Mouse (Mus musculus) G1E (cell line): ENCODE results near the gene Faf1. TPM values are rescaled to one million over a fixed set of nuclear protein-coding genes. Genes with fewer than 3 reads are reported as not detected.
A peak's percentile ranks its signal among the peaks of the same experiment; 100 is the strongest.

Source experiments
- ATAC-seq: 2 replicates; pipeline ENCODE4 v1.8.0; 2016; ENCODE audit warnings: mild to moderate bottlenecking; ENCODE audit not compliant: insufficient number of reproducible peaks, poor library complexity, low FRiP score, severe bottlenecking; ENCODE audit errors: extremely low read depth
- DNase-seq: peaks from one replicate; pipeline ENCODE4 v3.0.0; 2012; ENCODE audit warnings: low spot score
- H3K27me3 ChIP-seq: 2 replicates; pipeline ENCODE4 v1.6.1; 2012; ENCODE audit warnings: mild to moderate bottlenecking, low read length, inconsistent platforms; ENCODE audit not compliant: insufficient read depth
- H3K36me3 ChIP-seq: replicated peaks from 2 replicates; pipeline ENCODE3; 2012; ENCODE audit warnings: mild to moderate bottlenecking, inconsistent platforms
- H3K4me1 ChIP-seq: 2 replicates; pipeline ENCODE4 v1.6.1; 2012; ENCODE audit warnings: low read depth, low read length, inconsistent platforms, mixed read lengths; ENCODE audit not compliant: insufficient read depth
- H3K4me3 ChIP-seq: 2 replicates; pipeline ENCODE4 v1.5.1; 2012; ENCODE audit warnings: low read depth, mild to moderate bottlenecking, inconsistent platforms, low read length, moderate library complexity, mixed read lengths
- H3K9me3 ChIP-seq: replicated peaks from 2 replicates; pipeline ENCODE4 v1.6.1; 2012; ENCODE audit warnings: inconsistent platforms
- CTCF ChIP-seq: IDR thresholded peaks from 2 replicates; pipeline ENCODE4 v1.5.1; 2012; ENCODE audit warnings: low read depth, low read length, inconsistent platforms, mixed read lengths
- GATA1 ChIP-seq: IDR thresholded peaks from 2 replicates; pipeline ENCODE4 v1.6.1; 2012; ENCODE audit warnings: borderline replicate concordance, low read length, inconsistent platforms, mixed read lengths
- GATA2 ChIP-seq: IDR thresholded peaks from 2 replicates; pipeline ENCODE4 v1.6.1; 2012; ENCODE audit warnings: low read depth, low read length, inconsistent platforms, borderline replicate concordance
- POLR2AphosphoS5 ChIP-seq: IDR thresholded peaks from 2 replicates; pipeline ENCODE4 v1.6.1; 2012; ENCODE audit warnings: low read depth, low read length, inconsistent platforms; ENCODE audit not compliant: insufficient replicate concordance
- TAL1 ChIP-seq: conservative IDR thresholded peaks from 2 replicates; pipeline ENCODE4 v1.6.1; 2012; ENCODE audit warnings: low read depth, low read length, inconsistent platforms, mixed read lengths
- polyA plus RNA-seq: library from polyadenylated mRNA; stranded (reverse); fragments of >175 nt; gene quantifications from 2 replicates; pipeline ENCODE4 v1.2.3, GENCODE M21; 2012
- total RNA-seq, 2 experiments: library from RNA; stranded (forward) in 1 of 2; stranded (reverse) in 1 of 2; fragments of 200-1000 nt in 1 of 2; fragments of >200 nt in 1 of 2; fragmentation: Nextera tagmentation in 1 of 2; gene quantifications; 2 replicates each; pipeline ENCODE4 v1.2.3; 2014 to 2017

The Faf1 gene
- total and polyA plus RNA-seq, 3 experiments = 7.1 to 71.9 (median 65.0) TPM

GRCm38 (mm10) chr4:109657021-109657850, 19.2 kb upstream of the Faf1 start:
- ATAC-seq = peak; percentile 41
- Histone ChIP-seq H3K27me3 (no peaks in the 10 kb centered on the region), H3K4me3 (peak overlapping the region; percentile 83), H3K36me3 (peaks cover 10% of the 10 kb centered on the region), H3K4me1 (peaks cover 38% of the 10 kb centered on the region), H3K9me3 (no peaks in the 10 kb centered on the region)
- peak; percentile 73 for DNase-seq
- TF ChIP-seq POLR2AphosphoS5 (no peak), GATA2 (no peak), TAL1 (no peak), CTCF (no peak), GATA1 (no peak)

- H3K9me3 ChIP-seq = no peaks in the 10 kb centered on the region
- DNase-seq = peak; percentile 29
- H3K27me3 ChIP-seq = no peaks in the 10 kb centered on the region
- H3K4me1 ChIP-seq = peaks cover 41% of the 10 kb centered on the region
- ATAC-seq = 0 out of 2 replicates have a peak, but pooled peaks have one; percentile 5
- TF ChIP-seq POLR2AphosphoS5 = no peak
- TF ChIP-seq GATA2 = no peak
- no peak for TF ChIP-seq GATA1
- TF ChIP-seq CTCF = no peak
- TF ChIP-seq TAL1 = no peak
- H3K36me3 ChIP-seq = peaks cover 10% of the 10 kb centered on the region
- H3K4me3 ChIP-seq = peak overlapping the region; percentile 83
Measured at GRCm38 (mm10) chr4:109657851-109658500, 18.4 kb upstream of the Faf1 start.

- no peaks in the 10 kb centered on the region for H3K27me3 ChIP-seq
- no peak overlapping the region for H3K4me3 ChIP-seq
- peaks cover 41% of the 10 kb centered on the region for H3K4me1 ChIP-seq
- DNase-seq (no peak), ATAC-seq (no peak)
- TF ChIP-seq POLR2AphosphoS5 (no peak), TAL1 (no peak), GATA2 (no peak), CTCF (no peak), GATA1 (no peak)
- peaks cover 8% of the 10 kb centered on the region for H3K36me3 ChIP-seq
- H3K9me3 ChIP-seq = no peaks in the 10 kb centered on the region
Measured at GRCm38 (mm10) chr4:109658826-109659225, 17.6 kb upstream of the Faf1 start.

GRCm38 (mm10) chr4:109659571-109659970, 16.8 kb upstream of the Faf1 start:
- ATAC-seq = no peak
- TF ChIP-seq CTCF (no peak), GATA2 (no peak), POLR2AphosphoS5 (no peak), GATA1 (no peak), TAL1 (no peak)

GRCm38 (mm10) chr4:109660568-109660967, 15.8 kb upstream of the Faf1 start:
- H3K9me3 ChIP-seq = no peaks in the 10 kb centered on the region
- H3K4me3 ChIP-seq = no peak overlapping the region
- ATAC-seq (no peak), DNase-seq (no peak)
- TF ChIP-seq TAL1 (no peak), CTCF (no peak), POLR2AphosphoS5 (no peak), GATA2 (no peak), GATA1 (no peak)
- H3K4me1 ChIP-seq = peaks cover 39% of the 10 kb centered on the region
- H3K36me3 ChIP-seq = peaks cover 8% of the 10 kb centered on the region
- H3K27me3 ChIP-seq = no peaks in the 10 kb centered on the region

More at GRCm38 (mm10) chr4:109659571-109659970, 16.8 kb upstream of the Faf1 start:
- peaks cover 8% of the 10 kb centered on the region for H3K36me3 ChIP-seq
- H3K9me3 ChIP-seq = no peaks in the 10 kb centered on the region
- H3K4me1 ChIP-seq = peaks cover 41% of the 10 kb centered on the region
- no peak for DNase-seq
- no peak overlapping the region for H3K4me3 ChIP-seq
- H3K27me3 ChIP-seq = no peaks in the 10 kb centered on the region

GRCm38 (mm10) chr4:109661183-109661582, 15.2 kb upstream of the Faf1 start:
- Histone ChIP-seq H3K4me3 (peak overlapping the region; percentile 56; the same call in 1 of the 2 replicates), H3K27me3 (no peaks in the 10 kb centered on the region), H3K36me3 (peaks cover 8% of the 10 kb centered on the region), H3K9me3 (no peaks in the 10 kb centered on the region), H3K4me1 (peaks cover 38% of the 10 kb centered on the region)
- DNase-seq (no peak), ATAC-seq (no peak)
- TF ChIP-seq GATA1 (no peak), TAL1 (no peak), GATA2 (no peak), CTCF (no peak), POLR2AphosphoS5 (no peak)
